Mouse (Mus musculus): ENCODE results near the gene Mars.
"Not testable (repeated sequence)": the region's sequence is repeated elsewhere in the genome, so short reads cannot be mapped to it uniquely, and the experiment has no call there.

The Mars gene

GRCm38 (mm10) chr10:127337536-127338099 lies 26.0 kb upstream of the Mars start:
- in situ Hi-C loops (cut with MboI, MseI): no loop called here

GRCm38 (mm10) chr10:127336952-127337351 lies 25.4 kb upstream of the Mars start:
- in situ Hi-C loops (cut with MboI, MseI): no loop called here

- in situ Hi-C loops (cut with MboI, MseI): no loop called here
Observed at GRCm38 (mm10) chr10:127335271-127335670, 23.7 kb upstream of the Mars start.

GRCm38 (mm10) chr10:127333152-127333551 lies 21.6 kb upstream of the Mars start:
- in situ Hi-C loops (cut with MboI, MseI): no loop called here

- in situ Hi-C loops (cut with MboI, MseI): no loop called here
Observed at GRCm38 (mm10) chr10:127332211-127332874, 20.8 kb upstream of the Mars start.

DNA sequence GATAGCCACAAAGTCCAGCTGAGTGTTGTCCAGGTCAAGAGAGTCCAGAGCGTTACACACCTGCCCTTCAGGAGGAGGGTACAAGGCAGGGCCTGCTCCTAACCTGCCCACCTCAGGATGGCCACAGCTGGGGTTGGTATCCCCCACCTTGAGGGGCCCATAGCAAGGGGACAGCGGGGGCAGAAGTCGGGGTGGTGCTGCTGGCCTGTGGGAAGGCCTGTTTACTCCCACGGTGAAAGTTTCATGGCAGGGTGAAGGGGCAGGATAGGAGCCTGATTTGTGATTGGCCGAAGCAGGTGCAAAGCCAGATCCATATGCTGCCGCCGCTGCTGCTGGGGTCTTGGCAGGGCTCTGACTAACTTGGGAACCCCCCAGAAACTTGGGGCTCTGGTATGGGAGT lies 18.6 kb upstream of the Mars start:
- in situ Hi-C loops (cut with MboI, MseI): no loop called here

DNA sequence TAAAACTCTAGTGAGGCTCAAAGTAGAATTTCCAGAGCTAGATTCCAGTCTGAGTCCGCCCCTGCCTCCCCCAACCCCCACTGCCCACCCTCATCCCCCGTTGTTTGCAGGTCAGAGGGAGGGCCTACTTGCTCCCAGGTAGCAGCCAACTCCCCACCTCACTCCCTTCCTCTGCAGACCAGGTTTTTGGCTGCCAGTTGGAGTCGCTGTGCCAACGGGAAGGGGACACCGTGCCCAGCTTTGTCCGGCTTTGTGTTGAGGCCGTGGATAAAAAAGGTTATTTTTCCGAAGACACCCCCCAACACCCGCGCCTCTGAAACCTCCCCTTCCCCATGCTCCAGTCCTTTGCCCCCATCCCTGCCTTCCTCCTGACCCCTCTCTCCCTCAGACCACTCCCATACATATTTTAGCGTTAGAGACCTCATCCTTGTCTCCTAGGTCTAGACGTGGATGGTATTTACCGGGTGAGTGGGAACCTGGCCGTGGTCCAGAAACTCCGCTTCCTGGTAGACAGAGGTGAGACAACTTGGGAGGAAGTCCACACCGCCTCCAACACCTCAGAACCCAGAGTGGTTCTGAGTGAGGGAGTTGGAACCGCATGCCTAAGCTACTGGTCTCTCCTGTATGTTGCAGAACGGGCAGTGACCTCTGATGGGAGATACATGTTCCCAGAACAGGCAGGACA lies 16.0 kb upstream of the Mars start:
- in situ Hi-C loops (cut with MboI, MseI): no loop called here

- in situ Hi-C loops (cut with MboI, MseI): no loop called here
Observed at GRCm38 (mm10) chr10:127326828-127327227, 15.2 kb upstream of the Mars start.

DNA sequence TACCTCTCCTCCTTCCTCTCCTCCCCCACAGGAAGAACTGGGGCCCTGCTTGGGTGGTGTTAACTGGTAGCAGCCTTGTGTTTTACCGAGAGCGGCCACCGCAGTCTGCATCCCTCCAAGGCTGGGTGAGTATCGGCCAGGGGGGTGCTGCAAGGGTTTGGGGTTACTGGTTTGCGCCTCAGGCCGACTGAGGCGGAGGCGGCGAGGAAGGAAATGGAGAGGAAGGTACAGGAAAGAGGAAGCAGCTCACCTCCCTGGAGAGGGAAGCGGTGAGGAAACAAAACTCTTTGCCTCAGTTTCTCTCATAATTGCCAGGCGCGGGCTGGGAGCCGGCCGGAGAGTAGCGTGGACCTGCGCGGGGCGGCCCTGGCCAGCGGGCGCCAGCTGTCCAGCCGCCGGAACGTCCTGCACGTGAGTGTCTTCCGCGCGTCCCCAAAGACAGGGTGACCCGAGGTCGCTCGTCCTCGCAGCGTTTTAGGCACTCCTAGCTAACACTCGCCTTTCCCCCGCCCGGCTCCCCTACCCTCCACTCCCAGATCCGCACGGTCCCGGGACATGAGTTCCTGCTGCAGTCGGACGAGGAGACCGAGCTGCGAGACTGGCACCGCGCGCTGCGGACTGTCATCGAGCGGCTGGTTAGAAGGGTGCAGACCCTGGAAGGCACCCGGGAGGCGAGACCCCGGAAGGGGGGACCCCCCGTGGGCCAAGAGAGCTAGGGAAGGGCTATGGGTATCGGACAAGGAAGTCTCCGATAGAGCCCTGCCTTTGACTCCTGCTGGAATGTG lies 14.6 kb upstream of the Mars start:
- in situ Hi-C loops (cut with MboI, MseI): no loop called here

- in situ Hi-C loops (cut with MboI, MseI): no loop called here
Observed at GRCm38 (mm10) chr10:127325454-127326016, 13.9 kb upstream of the Mars start.

GRCm38 (mm10) chr10:127324495-127324894 lies 12.9 kb upstream of the Mars start:
- in situ Hi-C loops (cut with MboI, MseI): no loop called here

DNA sequence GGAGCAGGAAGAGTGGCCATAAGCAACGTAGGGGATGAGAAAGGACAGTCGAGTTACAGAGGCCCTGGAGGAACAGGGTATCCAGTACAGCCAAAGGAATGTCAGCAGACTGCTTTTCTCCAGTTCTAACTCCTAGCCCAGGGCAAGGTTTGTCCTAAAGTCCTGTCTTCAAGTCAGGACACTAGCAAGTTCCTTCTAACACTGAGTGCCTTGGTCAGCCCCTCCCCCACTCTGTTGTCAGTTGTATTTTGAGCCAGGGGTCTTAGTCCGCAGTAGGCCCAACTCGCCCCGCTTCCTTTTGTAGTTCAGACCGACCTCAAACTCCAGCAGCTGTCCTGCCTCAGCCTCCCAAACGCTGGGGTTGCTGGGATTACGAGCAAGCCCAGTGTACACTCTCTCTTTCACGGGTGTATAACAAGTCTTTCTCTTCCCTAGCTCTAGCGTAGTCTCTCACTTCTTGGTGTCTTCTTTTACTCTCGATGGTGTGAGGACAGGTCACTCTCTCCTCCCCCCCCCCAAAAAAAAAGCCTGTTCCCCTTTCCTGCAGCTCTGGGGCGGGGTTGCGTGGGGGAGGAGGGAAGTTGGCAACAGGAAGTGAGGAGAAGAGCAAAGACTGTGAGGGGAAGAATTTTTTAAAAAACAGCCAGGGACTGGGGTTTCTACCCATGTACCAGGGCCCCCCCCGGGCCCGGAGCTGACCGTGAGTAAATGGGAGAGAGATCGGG lies 11.7 kb upstream of the Mars start:
- in situ Hi-C loops (cut with MboI, MseI): no loop called here

DNA sequence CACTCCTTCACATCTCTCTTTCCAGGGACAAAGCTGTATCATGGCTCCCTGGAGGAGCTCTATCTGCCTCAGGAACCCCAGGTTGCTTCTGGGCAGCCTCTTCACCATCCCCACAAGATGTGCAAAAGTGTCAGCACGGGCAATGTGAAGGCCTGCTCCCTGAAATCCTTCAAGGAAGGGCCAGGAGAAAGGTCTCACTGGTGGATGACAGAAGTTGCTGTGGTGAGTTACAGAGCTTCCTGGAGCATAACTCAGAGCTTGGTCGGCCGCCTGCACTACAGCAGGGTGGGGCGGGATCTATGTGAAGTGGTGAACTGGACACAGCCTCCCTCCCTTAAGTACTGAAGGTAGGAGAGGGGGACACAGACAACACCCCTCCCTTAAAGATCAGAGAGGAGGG lies 11.1 kb upstream of the Mars start:
- in situ Hi-C loops (cut with MboI, MseI): no loop called here

DNA sequence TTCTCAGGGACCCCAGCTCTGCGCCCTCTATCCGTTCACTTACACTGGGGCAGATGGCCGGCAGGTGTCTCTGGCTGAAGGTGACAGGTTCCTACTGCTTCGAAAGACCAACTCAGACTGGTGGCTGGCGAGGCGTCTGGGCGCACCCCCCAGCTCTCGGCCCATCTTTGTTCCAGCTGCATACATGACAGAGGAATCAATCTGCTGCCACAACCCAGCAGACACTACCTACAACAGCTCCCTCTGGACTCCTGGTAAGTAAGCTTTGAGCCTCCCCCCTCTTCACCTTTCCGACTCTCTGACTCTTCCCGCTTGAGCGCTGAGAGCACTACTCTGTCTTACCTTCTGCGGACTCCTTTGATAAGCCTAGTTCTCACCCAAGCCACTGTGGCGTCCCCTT lies 10.6 kb upstream of the Mars start:
- in situ Hi-C loops (cut with MboI, MseI): no loop called here

- in situ Hi-C loops (cut with MboI, MseI): no loop called here
Observed at GRCm38 (mm10) chr10:127321621-127322020, 10.0 kb upstream of the Mars start, which contains the start of gene Arhgap9. Arhgap9 (plus strand) TSS chr10:127321964.

DNA sequence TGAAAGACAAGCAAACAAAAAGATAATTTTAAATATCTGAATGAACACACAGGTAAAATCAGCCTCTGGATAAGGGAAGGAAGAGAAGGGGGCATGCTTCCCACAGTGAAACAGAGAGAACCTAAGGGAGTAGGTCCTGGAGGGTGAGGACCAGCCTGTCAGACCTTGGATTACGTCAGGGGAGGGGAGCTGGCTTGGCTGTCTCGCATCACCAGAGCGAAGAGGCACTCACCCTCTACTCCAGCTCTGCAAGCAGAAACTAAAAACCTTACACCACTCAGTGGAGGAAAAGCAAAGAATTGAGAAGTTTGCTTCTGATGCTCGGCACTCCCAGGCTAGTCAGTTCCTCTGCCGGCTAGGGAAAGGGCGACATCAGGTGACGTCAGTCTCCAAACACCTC lies 8.4 kb upstream of the Mars start:
- in situ Hi-C loops (cut with MboI, MseI): loop anchor here (5.0 kb wide), 1 partner anchor 1302 kb away; no protein-coding TSS in a partner anchor

DNA sequence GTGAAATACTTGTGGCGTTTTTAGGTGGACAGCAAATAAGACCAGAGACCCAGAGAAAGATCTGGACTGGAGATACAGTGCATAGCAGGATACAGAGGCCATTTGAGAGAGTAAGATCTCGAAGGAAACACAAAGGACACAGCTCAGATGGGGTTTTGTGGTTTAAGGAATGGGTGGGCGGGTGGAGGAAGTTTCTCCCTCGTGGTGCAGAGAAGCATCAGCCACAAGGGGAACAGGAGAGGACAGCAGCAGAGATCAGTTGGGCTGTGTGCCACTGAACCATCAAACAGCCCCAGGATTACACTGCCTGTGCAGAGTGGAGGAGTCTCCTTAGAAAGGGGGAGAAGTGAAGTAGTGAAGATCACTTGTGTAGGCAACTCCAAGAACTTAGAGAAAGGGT lies 6.4 kb upstream of the Mars start:
- in situ Hi-C loops (cut with MboI, MseI): loop anchor here (5.0 kb wide), 1 partner anchor 1304 kb away; no protein-coding TSS in a partner anchor

- in situ Hi-C loops (cut with MboI, MseI): loop anchor here (5.0 kb wide), 1 partner anchor 1305 kb away; no protein-coding TSS in a partner anchor
Observed at GRCm38 (mm10) chr10:127317277-127317676, 5.7 kb upstream of the Mars start.

GRCm38 (mm10) chr10:127314950-127315349 lies 3.4 kb upstream of the Mars start:
- in situ Hi-C loops (cut with MboI, MseI): loop anchor here (5.0 kb wide), 1 partner anchor 1307 kb away; no protein-coding TSS in a partner anchor

- in situ Hi-C loops (cut with MboI, MseI): not testable (repeated sequence)
Observed at GRCm38 (mm10) chr10:127313516-127313915, 1.9 kb upstream of the Mars start.

- in situ Hi-C loops (cut with MboI, MseI): no loop called here
Observed at GRCm38 (mm10) chr10:127312858-127313257, 1.3 kb upstream of the Mars start.
